Mouse (Mus musculus) lung, postnatal 0 days (tissue): ENCODE measurements around the gene Pacsin1. TPM values are rescaled to one million over a fixed set of nuclear protein-coding genes. Genes with fewer than 3 reads are reported as not detected.

Source experiments
- ATAC-seq: fragments of 200-750 bp; cut with Nextera tagmentation; 2 replicates; pipeline ENCODE4 v1.8.0; 2017; ENCODE audit warnings: moderate library complexity
- DNase-seq: peaks from one replicate; pipeline ENCODE4 v3.0.0-alpha.2; 2016; ENCODE audit warnings: low spot score
- H3K27ac ChIP-seq: fragments of 300-500 bp; sonication (generic); 2 replicates; pipeline ENCODE4 v1.5.1; 2014; ENCODE audit warnings: antibody characterized with exemption, mild to moderate bottlenecking, low read length, mixed read lengths
- H3K27me3 ChIP-seq: fragments of 300-500 bp; sonication (generic); replicated peaks from 2 replicates; pipeline ENCODE4 v1.6.1; 2014; ENCODE audit warnings: low read length, mixed read lengths; ENCODE audit not compliant: insufficient read depth
- H3K36me3 ChIP-seq: fragments of 300-500 bp; sonication (generic); 2 replicates; pipeline ENCODE4 v1.6.1; 2014; ENCODE audit warnings: low read length, mixed read lengths; ENCODE audit not compliant: insufficient read depth
- H3K4me1 ChIP-seq: fragments of 300-500 bp; sonication (generic); 2 replicates; pipeline ENCODE4 v1.6.1; 2014; ENCODE audit warnings: antibody characterized with exemption, low read depth, low read length, mixed read lengths; ENCODE audit not compliant: insufficient read depth
- H3K4me2 ChIP-seq: fragments of 300-500 bp; sonication (generic); replicated peaks from 2 replicates; pipeline ENCODE4 v1.6.1; 2014; ENCODE audit warnings: low read depth, mild to moderate bottlenecking, low read length, moderate library complexity, mixed read lengths
- H3K4me3 ChIP-seq: fragments of 300-500 bp; sonication (generic); 2 replicates; pipeline ENCODE4 v1.5.1; 2014; ENCODE audit warnings: low read depth, low read length
- H3K9ac ChIP-seq: fragments of 300-500 bp; sonication (generic); replicated peaks from 2 replicates; pipeline ENCODE4 v1.6.1; 2014; ENCODE audit warnings: low read depth, mild to moderate bottlenecking
- H3K9me3 ChIP-seq: fragments of 300-500 bp; sonication (generic); 2 replicates; pipeline ENCODE4 v1.6.1; 2016; ENCODE audit warnings: low read length, mixed read lengths
- CTCF ChIP-seq: IDR thresholded peaks from 2 replicates; pipeline ENCODE4 v1.5.1; 2016; ENCODE audit warnings: antibody characterized with exemption, mild to moderate bottlenecking
- EP300 ChIP-seq: IDR thresholded peaks from 2 replicates; pipeline ENCODE4 v1.6.1; 2016; ENCODE audit warnings: antibody characterized with exemption, mild to moderate bottlenecking, control low read depth
- WGBS: fragments of 180-500 bp; shearing (Covaris S2); extraction: QIAGEN DNeasy Blood & Tissue Kit; methylation state at CpG from one replicate; pipeline ENCODE4 v1.1.7; 2014; 5-methylcytosine and 5-hydroxymethylcytosine counted together
- polyA plus RNA-seq: library from polyadenylated mRNA; unstranded; fragments of >200 nt; fragmentation: Nextera tagmentation; extraction: Ambion mirVana; gene quantifications from 2 replicates; pipeline ENCODE4 v1.2.1, GENCODE M21; 2015

The Pacsin1 gene
- 0.45 and 0.70 TPM in 2 replicates for polyA plus RNA-seq

DNA sequence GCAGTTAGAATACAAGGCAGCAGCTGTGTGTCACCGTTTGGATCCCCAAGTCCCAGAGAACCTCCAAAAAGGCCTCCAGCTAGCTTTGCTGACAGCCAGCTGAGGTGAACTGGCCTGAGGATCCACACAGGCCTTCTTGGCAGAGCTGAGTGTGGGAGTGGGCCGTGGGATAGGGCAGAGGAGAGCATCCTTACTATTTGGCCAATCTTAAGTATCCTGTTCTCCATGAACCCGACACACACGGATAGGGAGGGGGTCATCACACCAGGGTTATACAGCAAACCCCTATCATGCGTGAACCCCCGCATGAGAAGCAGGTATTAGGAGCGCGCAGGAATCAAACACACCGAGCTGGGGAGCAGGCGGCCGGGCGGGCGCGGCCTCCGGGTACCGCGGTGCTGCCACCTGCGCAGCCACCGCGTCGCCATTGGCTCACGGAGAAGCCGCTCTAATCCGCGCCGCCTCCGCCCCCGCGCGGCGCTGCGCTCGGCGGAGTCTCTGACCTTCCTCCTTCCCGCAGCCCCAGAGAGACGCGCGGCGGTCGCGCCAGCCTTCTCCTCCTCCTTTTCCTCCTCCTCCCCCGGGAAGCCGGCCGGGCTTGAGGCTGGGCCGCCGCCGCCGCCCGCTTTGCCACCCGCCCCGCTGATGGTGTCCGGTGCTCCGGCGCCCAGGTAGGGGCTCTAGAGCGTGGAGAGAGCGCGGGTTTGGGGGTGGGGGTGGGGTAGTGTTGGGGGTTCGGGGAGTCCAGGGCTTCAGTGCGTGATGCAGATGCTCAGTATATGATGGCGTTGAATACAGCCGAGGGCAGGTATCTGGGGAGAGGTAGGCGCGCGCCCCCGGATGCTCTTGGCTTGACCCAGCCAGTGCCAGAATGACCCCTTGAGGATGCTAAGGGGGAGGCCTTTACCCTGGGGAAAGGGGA lies at the start of gene Pacsin1:
TSS of gene Pacsin1 (plus strand) at position 421 of the 922 bp plus-strand sequence.
- Histone ChIP-seq H3K9ac (no peak within 1 kb of the TSS), H3K27ac (no peak within 1 kb of the TSS), H3K9me3 (no peaks in the 10 kb centered on the region), H3K4me1 (no peaks in the 10 kb centered on the region), H3K4me3 (peak within 1 kb of the TSS; percentile 25; the same call in 1 of the 2 replicates), H3K27me3 (peaks cover 23% of the 10 kb centered on the region), H3K36me3 (no peaks in the 10 kb centered on the region), H3K4me2 (peak within 1 kb of the TSS; percentile 50)
- ATAC-seq (peak; percentile 56), DNase-seq (peak; percentile 27)
- TF ChIP-seq EP300 (no peak), CTCF (no peak)
- WGBS, result 2% methylated on average over 45 of the region's 65 CpGs

DNA sequence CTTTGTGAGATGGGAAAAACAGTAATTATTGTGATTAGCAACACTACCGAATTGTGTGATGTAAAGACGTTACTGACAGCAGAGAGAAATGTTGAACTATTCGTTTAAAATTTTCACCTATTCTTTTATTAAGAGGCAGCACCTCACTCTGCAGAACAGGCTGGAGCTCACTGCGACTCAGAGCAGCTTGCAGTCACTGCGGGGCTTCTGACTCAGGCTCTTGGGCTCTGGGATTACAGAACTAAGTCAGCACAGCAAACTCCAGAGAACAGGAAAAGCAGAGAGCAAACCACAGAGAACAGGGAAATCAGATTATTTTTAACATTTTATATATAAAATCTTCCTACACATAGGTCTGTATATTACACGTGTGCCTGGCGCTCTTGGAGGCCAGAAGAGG lies 45.7 kb upstream of the Pacsin1 start:
- TF ChIP-seq CTCF, result no peak
- TF ChIP-seq EP300, result no peak
- H3K9ac ChIP-seq, result no peak overlapping the region
- H3K36me3 ChIP-seq, result no peaks in the 10 kb centered on the region
- no peak for ATAC-seq
- no peaks in the 10 kb centered on the region for H3K9me3 ChIP-seq
- DNase-seq, result no peak
- WGBS, result 87% methylated on average over 7 of the region's 7 CpGs
- no peak overlapping the region for H3K4me2 ChIP-seq
- H3K4me1 ChIP-seq, result no peaks in the 10 kb centered on the region
- H3K27ac ChIP-seq, result no peak overlapping the region
- H3K4me3 ChIP-seq, result no peak overlapping the region
- no peaks in the 10 kb centered on the region for H3K27me3 ChIP-seq

DNA sequence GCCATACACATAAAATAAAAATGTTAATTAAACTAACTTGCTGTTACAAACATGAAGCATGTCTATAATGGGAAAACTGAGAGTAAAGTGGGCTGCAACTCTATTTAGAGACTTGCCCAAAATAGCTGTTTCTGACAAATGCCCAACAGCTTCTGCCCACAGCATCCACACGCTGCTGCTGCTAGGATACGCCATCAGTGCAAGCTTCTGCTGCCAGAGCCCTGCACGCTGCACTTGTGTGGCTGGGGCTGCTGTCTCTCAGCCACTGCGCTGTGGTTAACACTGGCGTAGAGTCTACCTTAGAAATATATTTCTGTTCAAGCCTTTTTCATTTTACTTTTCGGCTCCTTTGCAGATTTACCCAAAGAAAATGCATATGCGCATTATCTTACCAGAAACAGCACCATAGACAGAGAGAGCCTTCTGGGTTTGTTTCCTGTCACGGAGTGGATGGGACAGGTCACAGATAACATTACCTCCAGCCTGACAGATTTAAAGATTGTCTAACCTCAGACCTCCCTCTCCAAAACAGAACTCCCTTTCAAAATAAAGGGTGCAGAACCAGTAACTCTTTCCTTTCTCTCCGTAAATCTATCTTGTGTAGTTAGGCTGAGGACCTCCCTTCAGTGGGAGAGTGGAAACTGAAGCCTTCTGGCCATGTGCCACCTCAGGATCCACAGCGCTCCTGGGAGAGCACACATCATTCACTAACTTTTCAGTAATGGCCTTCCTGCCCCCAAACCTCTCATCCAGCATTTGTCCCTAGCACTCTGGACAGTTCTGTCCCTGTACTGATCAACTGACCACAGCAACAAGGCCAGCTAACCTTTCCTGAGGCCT lies 44.4 kb upstream of the Pacsin1 start:
- WGBS, result 76% methylated on average over 10 of the region's 10 CpGs
- Histone ChIP-seq H3K4me1 (no peaks in the 10 kb centered on the region), H3K9me3 (no peaks in the 10 kb centered on the region), H3K27me3 (no peaks in the 10 kb centered on the region), H3K4me2 (no peak overlapping the region), H3K9ac (no peak overlapping the region), H3K4me3 (no peak overlapping the region), H3K36me3 (no peaks in the 10 kb centered on the region), H3K27ac (no peak overlapping the region)
- ATAC-seq (no peak), DNase-seq (no peak)
- TF ChIP-seq EP300 (no peak), CTCF (no peak)

DNA sequence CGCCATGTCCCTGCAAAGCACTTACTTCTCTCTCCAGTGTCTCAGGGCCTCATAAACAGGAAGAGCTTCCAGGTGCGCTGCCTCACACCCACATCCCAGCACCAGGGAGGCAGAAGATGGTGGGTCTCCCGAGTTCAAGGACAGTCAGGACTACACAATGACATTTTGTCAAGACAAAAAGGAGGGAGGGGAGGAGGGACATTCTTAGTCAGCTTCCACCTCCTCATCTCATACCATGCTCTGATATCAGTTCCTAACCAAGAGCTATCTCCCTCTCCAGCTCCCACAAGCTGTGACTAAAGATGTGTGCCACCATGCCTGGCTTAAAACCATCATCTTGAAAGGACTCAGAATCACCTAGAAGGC lies 43.8 kb upstream of the Pacsin1 start:
- no peak overlapping the region for H3K4me2 ChIP-seq
- no peaks in the 10 kb centered on the region for H3K9me3 ChIP-seq
- H3K27ac ChIP-seq, result no peak overlapping the region
- no peak overlapping the region for H3K4me3 ChIP-seq
- DNase-seq, result no peak
- no peak overlapping the region for H3K9ac ChIP-seq
- no peak for TF ChIP-seq EP300
- no peak for TF ChIP-seq CTCF
- WGBS, result 46% methylated on average over 3 of the region's 3 CpGs
- H3K27me3 ChIP-seq, result no peaks in the 10 kb centered on the region
- ATAC-seq, result no peak
- H3K36me3 ChIP-seq, result no peaks in the 10 kb centered on the region
- H3K4me1 ChIP-seq, result no peaks in the 10 kb centered on the region

DNA sequence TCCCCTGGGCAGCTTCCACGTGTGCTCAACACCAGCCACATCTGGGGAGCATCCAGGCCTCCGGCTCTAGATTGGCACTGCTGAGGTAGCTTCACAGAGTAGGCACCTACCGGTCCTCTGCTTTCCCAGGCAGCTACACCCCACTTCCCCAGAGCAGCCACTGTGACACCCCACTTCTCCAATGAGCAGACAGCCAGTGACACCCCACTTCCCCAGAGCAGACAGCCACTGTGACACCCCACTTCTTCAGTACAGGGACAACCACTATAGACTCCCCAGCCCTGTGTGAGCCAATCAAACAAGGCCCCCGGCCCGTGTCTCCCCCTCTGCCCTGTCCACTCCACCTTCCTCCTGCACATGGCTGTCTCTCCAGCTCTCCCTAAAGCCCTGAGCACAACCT lies 43.3 kb upstream of the Pacsin1 start:
- Histone ChIP-seq H3K4me1 (no peaks in the 10 kb centered on the region), H3K9ac (no peak overlapping the region), H3K4me3 (no peak overlapping the region), H3K27ac (no peak overlapping the region), H3K9me3 (no peaks in the 10 kb centered on the region), H3K27me3 (no peaks in the 10 kb centered on the region), H3K4me2 (no peak overlapping the region), H3K36me3 (no peaks in the 10 kb centered on the region)
- 70% methylated on average over 5 of the region's 5 CpGs for WGBS
- no peak for ATAC-seq
- DNase-seq, result no peak
- TF ChIP-seq CTCF (no peak), EP300 (no peak)

DNA sequence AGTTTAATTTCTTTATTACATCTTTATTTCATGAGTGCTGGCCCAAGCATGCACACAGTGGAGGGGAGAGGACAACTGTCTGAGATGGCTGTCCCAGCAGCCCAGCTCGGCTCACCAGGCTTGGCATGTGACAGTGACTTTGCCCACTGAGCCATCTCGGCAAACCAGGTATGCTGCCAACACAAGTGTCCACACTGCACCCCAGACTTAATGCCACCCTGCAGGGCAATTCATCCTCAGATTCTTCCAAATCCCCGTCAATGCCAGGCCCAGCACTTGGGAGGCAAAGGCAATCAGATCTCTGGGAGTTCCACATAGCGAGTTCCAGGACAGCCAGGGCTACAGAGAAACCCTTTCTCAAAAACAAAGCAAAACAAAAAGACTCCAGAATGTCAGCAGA lies 42.3 kb upstream of the Pacsin1 start:
- Histone ChIP-seq H3K27me3 (no peaks in the 10 kb centered on the region), H3K27ac (no peak overlapping the region), H3K4me3 (no peak overlapping the region), H3K4me2 (no peak overlapping the region), H3K9me3 (no peaks in the 10 kb centered on the region), H3K4me1 (no peaks in the 10 kb centered on the region), H3K36me3 (no peaks in the 10 kb centered on the region), H3K9ac (no peak overlapping the region)
- no peak for TF ChIP-seq CTCF
- TF ChIP-seq EP300, result no peak
- no peak for ATAC-seq
- WGBS, result 76% methylated on average over 4 of the region's 4 CpGs
- no peak for DNase-seq
